Mouse (Mus musculus) hindlimb bud, embryonic 11.5 days (tissue): ENCODE data around the gene Gm17364.
"Not testable (repeated sequence)": the region's sequence is repeated elsewhere in the genome, so short reads cannot be mapped to it uniquely, and the experiment has no call there.

Experiments used
- DNase-seq: peaks from one replicate; pipeline ENCODE4 v3.0.0-alpha.2; 2012; ENCODE audit warnings: low read depth, low spot score; ENCODE audit errors: extremely low spot score

Gm17364 gene

DNA sequence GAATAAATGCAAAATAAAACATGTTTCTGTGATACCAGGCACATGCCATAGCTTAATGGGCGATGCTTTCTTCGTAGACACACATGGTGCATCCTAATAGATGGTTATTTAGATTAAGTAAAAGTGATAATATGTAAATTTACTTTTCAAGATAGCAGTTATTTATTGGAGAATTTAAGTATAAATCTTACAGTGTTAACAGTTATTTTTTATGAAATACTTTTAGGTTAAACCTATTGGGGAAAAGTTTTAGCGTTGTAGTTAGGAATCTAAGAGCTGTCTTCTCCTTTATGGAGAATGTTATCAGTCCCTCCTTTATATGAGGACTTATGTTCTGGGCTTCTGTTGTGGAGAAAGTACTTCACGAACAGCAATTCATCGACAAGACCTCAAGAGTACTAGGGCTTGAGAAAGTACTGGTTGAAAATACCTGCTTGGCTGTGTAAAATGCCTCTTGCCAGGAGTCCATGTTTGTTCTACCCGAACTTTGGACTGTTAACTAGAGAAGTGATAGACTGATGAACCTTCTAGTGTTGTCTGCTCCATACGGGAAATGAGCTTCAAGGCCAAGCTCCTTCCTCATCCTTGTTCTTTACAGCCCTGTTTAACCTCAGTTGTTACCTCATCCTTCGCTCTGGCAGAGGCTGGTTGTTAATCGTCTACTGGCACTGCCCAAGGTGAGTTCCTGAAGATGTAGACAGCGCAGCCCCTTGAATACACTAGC lies at the start of gene Gm17364:
Gene Gm17364, minus strand, starts transcription at position 51 of the 724 bp plus-strand sequence.
- DNase-seq = no peak

DNA sequence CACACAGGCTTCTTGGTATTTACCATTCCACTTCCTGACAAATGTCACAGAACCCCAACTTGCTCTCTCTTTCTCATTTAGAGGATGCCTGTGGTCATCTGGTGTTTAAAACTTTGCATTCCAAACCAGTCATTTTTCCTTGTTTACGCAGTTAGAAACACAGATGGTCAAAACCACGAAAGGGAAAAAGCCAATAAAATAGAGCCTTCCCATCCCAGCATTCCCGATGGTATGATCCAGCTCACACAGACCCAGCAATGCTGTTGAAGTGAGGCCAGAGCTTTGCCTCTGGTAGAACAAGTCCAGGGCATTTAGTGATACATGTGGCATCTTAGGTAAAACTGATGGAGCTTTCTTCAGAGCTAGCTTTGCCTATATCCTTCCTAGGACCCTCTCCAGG lies 47.7 kb upstream of the Gm17364 start:
- no peak for DNase-seq

DNA sequence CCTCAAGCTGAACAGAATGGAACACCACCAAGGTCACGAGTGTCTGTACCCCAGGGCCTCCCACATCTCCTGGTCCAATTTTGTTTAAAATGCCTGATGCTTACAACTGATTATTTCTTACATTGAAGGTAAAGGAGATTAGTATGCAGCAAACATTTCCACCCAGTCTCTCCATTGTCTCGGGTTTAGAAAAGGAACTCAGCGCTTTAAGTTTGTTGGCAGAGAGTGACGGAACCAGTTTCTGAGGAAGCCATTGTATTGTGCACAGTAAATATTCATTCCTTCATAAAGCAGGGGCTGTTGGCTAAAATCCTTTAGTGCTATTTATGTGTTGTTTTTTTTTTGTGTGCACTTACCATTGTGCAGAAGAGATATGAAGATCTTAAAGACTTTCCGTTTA lies 47.0 kb upstream of the Gm17364 start:
- no peak for DNase-seq

DNA sequence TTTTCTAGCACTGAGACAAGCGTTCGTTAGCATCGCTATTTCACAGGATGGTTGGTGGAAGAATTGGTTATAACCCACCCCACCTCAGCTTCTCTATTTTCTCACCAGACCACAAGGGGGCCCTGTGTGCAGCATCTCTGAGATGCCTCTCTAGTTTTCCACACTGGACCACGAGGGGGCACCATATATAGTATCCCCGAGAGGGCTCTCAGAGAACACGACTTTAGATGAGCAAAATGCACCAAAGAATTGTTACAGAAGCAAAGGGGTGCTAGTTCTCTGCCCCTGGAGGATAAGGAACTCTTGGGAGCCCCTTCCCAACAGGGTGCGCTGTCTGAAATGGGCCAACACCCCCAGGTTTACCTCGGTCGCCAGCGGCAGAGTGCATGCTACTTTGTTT lies 28.9 kb upstream of the Gm17364 start:
- DNase-seq = peak; percentile 39

DNA sequence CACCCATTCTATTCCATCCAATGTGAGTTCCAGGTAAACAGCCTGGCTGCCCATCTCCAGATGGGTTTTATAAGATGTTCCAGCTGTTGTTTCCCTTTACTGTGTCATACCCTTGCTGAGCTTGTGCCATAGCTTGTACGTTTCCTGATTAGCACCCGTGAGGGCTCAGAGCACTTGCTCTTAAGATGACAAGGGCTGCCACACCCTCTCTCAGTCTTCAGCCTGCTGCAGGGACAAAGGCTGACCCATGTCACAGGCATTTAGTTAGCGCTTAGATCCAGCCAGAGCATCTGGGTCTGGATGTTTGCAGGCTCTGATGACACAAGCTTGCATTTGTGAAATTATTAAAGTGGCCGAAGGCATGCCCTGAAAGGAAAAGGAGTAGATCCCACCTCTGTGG lies 26.3 kb upstream of the Gm17364 start:
- DNase-seq = no peak

DNA sequence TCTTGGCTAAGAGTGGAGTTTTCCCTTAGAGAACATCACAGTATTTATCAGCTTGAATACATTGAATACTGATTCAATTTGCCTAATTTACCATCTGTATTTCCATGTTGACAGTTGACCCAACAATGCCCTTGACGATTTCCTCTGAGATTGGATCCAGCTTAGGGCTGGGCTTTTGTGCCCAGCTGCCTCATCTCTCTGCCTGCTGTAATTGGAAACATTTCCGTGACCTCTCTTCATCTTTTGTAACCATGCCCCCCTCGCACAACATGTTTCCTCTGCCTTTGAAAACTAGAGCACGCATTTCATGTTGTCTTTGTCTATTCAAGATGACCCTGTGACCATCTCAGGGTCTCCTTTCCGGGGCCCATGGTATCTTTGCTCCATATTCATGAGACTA lies 25.2 kb upstream of the Gm17364 start:
- no peak for DNase-seq

DNA sequence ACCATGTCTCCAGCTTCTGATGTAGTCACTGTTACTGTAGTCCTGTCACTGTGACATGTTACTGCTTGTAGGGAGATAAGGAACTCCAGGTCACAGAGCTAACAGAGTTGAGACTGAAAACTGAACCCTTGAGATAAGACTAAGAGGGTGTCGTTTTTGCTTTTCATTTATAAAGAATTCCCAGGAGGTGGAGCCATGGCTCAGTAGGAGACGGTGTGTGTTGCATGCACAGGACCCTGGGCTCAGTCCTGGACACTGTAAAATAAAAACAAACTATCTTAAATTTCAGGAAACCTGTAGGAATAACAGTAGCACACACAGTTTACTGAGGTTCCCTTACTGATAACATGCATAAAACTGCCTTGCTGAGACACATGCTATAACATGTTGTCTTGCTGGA lies 24.8 kb upstream of the Gm17364 start:
- DNase-seq = no peak

DNA sequence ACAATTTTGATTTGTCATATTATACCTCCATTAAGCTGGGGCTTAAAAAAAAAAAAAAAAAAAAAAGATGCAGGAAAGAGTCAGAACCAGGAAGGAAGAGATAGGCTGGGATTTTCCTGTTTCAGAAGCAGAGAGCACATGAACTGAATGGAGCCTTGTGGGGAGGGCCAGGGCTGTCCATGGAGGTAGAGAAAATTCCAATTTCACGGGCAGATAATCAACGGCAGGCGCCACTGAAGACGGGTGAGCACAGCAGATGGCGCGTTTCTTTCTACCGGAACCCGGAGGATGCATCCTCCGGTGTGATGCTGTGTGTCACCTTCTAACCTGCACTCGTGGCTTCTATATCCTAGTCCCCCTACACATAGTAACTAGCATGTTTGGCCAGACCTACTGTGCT lies 22.6 kb upstream of the Gm17364 start:
- DNase-seq = no peak

DNA sequence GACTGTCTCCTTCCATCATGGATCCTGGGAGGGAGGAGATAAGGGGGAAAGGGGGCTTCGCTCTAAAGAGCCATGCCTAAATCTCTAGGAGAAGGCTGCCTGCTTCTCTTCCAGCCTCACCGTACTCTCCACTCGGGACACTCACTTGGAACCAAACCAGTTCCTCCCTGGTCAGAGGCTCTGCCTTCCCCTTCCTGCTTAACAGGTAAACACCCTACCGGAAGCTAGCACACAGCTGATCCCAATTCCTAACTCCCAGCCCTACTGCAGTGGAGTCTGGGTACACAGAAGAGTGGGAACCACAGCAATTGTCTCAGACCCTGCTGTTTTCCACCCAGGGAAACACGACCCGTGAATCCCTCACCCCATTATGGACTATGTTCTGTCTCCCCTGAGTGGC lies 22.1 kb upstream of the Gm17364 start:
- no peak for DNase-seq

DNA sequence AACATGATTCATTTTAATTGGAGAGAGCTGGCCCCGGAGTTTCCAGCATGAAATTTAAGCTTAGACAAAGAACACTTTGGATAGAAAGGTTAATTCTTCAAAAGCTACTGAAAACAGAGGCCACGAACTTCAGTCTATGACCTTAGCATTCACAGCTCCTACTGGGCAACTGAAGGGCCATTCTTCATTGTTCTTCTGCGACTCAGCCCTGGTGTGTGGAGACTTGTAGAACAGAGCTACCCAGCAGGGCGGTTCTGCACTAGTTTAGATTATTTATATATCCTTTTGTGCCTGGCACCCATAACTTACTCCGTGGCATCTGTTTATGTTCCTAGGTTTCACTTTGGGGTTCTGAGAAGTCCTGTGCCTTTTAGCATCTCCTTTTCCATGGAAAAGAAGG lies 19.8 kb upstream of the Gm17364 start:
- DNase-seq = no peak

DNA sequence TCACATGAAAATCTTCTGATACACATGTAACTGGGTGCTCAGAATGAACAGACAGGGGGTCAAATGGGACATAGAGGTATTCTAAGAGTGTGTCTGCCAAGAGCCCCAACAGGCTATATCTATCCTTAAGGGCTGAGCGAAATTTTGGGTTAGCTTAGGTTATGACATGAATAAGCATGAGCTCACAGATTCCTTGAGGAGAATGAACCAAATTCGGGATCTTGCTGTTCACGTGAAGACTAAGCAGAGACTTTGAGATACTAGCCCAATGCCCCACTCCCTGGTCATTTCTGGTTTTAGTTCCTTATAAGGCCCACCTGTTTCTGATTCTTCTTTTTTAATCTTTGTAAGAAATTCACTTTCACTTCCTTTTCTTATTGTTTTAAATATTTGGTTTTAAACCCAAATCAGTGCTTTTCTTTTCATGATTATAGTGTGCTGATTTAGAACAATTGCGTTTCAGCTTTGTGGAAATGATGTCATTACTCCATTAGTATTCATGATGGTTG lies 17.7 kb upstream of the Gm17364 start:
- no peak for DNase-seq

DNA sequence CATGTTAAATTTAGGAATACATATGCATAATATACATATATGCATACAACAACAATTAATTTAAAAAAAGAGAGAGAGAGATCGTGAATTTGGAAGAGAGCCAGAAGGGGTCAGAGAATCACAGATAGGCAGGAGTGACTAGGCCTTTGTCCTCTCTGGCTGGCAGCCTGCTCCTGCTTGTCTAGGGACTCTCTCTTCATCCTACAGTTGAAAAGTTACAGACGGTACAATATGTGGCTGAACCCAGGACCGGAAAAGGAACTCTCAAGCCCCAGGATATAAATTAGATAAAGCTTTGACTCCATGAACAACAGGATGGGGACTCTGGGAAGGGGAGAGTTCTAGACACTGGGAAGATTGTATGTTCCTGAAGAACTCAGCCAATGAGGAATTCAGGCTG lies 12.5 kb upstream of the Gm17364 start:
- DNase-seq = no peak

DNA sequence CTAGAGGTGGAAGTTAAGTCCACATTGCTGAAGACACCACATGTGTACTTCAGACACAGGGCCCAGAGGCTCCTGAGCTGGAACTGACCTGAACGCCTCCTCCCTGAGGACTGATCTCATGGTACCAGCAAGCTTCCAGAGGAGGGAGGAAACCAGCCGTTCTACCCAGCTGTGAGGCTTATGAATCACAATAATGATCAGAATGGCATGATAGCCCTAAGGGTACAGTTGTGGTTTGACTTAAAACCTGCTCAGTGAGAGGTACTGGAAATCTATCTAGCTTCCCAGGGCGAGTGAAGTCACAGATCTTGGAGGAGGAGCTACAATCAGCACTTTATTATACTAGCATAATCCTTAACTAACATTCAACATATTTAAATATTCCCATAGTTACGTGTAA lies 11.7 kb upstream of the Gm17364 start:
- no peak for DNase-seq

DNA sequence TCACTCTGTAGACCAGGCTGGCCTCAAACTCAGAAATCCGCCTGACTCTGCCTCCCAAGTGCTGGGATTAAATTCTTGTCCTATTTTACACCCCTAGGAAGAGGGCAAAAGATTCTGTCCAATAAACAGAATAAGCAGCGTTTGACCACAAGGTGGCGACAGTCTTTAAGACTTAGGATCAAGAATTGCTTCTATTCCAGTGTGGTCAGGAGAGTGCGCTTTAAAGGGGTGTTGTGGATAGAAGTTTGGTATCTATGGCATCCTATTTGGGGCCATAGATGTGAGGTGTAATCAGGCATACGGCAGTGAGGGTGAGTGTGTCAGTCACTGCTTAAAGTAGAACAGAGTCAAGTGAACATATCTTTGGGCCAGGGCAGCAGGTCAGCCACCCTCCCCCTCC lies 9.5 kb upstream of the Gm17364 start:
- peak; percentile 49 for DNase-seq

DNA sequence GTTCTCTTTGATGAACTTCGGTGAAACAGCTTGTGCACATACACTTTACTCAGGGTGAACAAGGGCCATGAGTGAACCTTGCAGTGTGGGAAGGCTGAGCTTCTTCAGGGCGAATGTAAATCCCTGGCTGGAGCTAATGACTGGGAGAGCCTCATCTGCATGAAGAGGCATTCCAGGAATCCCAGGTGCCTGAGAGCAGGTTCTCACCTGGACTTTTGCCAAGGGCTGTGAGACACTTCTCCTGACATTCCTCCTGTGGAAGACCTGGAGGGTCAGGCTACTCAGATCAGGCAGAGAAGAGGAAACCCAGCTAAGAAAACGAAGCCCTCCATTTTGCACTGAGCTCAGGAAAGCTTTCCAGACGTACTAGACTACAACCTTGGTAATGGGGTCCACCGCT lies 6.9 kb upstream of the Gm17364 start:
- DNase-seq = no peak

DNA sequence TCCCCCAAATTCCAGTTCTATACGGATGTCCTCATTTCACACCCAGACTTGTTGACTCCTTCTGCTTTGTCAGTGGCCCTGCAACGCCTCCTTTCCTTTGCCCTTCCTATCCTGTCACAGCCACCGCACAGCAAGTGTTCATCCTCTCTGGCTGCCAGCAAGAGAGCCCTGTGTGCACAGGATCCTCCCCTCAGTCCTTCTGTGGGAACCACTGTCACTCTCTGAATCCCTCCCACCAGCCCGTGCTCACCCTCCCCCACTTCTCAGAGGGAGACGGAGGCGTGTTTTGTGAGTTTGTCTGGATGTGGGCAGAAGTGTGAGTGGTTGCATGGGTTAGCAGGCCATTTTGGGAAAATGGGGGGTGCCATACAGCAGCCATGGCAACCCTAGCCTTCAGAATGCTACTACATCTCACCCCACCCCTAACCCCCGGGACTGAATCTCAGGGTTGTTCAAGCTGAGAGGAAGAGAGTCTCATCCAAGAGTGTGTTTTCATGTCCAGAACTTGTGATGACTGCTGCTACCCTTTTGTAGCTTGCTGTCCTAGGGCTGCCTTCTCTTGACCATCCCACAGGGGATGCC lies 5.9 kb downstream of the Gm17364 start:
- no peak for DNase-seq

DNA sequence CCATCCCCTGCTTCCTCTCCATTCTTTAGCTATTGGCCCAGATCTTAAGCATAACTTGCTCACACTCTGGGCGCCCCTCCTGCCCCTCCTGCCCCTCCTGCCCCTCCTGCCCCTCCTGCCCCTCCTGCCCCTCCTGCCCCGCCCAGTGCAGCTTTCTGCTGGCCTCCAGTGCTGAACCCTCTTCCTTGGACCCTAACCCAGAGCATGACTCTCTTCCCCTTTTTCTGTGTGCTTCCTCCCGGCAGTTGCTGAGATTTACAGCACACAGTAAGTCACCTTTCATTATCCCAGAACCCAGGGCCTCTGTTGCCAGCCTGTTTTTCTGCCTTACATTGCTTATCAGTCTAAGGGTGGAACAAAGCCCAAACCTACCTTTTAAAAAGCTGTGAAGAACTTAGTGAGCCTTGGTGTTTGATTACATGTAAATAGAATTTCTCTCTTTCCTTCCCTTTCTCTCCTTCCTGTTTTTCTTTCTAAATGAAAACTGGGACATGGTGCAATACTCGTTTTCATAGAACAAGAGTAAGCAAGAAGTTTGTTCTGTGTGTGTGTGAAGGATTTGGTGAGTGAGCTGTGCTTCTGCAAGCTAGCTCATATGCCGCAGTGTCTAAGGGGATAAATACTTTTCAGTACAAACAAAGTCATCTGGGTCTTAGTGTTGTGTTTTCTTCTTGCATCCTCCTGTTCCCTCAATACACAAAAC lies 10.3 kb downstream of the Gm17364 start:
- no peak for DNase-seq

DNA sequence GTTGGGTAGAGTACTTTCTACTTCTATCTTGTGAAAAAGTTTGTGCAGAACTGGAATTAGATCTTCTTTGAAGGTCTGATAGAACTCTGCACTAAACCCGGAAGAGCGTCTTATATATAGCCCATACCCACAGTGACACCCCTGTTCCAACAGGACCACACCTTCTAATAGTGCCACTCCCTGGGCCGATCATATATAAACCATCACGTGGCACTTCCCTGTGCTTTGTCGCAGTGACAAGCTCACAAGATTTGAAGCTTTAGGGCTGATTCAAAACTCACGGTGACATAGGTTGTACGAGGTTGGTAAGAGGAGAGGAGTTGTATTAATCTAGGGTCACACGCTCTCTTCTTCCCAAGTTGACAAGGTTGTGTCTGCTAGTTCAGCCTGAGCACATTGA lies 12.2 kb downstream of the Gm17364 start:
- DNase-seq = not testable (repeated sequence)

DNA sequence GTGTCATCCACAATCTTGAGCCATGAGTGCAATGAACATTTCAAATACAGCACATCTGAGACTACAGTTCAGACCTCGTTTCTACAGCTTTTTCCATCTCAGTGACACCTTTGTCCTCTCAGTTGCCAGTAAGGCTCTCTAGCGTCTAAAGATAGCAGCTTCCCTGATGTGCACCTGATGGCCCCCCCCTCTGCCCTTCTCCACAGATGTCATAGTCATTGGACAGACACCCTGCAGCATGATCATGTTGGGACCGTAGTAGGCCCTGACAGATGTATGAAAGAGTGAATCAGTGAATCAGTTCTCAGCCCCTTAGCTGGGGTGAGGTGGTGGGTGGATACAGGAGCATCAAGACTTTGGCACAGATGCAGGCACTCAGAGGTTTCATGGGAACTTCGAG lies 15.9 kb downstream of the Gm17364 start:
- DNase-seq = no peak

DNA sequence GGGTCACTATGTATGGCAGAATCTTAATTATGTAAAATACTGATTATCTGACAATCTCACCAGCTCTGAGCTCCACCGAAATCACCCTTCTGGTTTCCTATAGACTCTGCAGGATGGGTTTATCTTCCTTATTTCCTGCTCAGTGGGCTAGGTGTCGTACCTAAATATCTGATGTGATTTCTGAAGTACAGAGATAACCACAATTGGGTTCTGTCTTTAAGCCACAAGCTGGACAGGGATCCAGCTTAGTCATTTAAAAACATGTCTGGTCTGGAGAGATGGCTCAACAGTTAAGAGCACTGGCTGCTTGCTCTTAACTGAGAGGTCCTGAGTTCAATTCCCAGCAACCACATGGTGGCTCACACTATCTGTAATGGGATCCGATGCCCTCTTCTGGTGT lies 16.8 kb downstream of the Gm17364 start:
- DNase-seq = no peak

DNA sequence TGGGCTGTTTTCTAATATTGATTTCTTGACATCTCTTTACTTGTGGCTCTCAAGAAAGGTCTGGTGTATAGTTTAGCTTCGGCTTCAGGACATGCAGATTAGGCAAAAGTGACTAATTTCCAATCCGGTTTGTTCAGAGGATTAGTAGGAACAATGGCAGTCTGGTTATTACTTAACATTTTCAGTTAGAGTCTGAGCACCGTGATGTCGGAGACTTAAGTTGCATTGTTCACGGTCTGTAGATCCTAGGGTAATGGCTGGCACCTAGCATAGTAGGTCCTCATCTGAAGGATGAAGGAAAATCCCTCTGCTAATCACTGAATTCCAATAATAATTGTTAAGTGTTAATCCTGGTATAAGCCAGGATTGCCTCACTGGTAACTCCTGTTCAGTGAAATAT lies 17.7 kb downstream of the Gm17364 start:
- no peak for DNase-seq

DNA sequence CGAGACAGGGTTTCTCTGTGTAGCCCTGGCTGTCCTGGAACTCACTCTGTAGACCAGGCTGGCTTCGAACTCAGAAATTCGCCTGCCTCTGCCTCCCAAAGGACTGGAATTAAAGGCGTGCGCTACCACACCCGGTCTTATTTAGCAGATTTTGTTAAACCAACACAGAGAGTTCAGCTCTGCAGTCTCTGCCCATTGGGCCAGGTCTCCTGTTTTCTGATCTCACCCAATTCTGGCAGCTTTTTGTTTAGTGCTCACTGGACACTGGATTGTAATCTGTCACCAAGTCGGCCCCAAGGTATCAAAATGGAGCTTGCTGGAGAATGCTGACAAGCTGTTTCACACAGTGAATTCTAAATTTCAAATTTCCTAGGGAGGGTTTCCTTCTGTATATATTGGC lies 21.0 kb downstream of the Gm17364 start:
- no peak for DNase-seq
